Mouse (Mus musculus): Measurements from ENCODE around the gene Cnnm3.
A peak's percentile ranks its signal among the peaks of the same experiment; 100 is the strongest.
"Not testable (repeated sequence)": the region's sequence is repeated elsewhere in the genome, so short reads cannot be mapped to it uniquely, and the experiment has no call there.

Gene Cnnm3

GRCm38 (mm10) chr1:36536783-36537182 is 25.1 kb downstream of the Cnnm3 start, which contains the start of gene Ankrd23:
TSS of gene Ankrd23 (minus strand) at chr1:36536883.
- not testable (repeated sequence) for DNase-seq (ENCODE audit: low spot score)

- no peak for DNase-seq (ENCODE audit: low spot score)
Observed at GRCm38 (mm10) chr1:36538727-36539126, 27.1 kb downstream of the Cnnm3 start.

GRCm38 (mm10) chr1:36539186-36539585 is 27.5 kb downstream of the Cnnm3 start, which contains the start of gene Gm42417:
TSS of gene Gm42417 (minus strand) at chr1:36539429.
- DNase-seq (ENCODE audit: low spot score) = no peak

- no peak for DNase-seq (ENCODE audit: low spot score)
Observed at GRCm38 (mm10) chr1:36540132-36540531, 28.5 kb downstream of the Cnnm3 start.

- DNase-seq (ENCODE audit: low spot score) = no peak
Observed at GRCm38 (mm10) chr1:36540807-36541206, 29.1 kb downstream of the Cnnm3 start.

GRCm38 (mm10) chr1:36541844-36542243 is 30.2 kb downstream of the Cnnm3 start:
- DNase-seq (ENCODE audit: low spot score) = no peak

- no peak for DNase-seq (ENCODE audit: low spot score)
Observed at GRCm38 (mm10) chr1:36542925-36543324, 31.3 kb downstream of the Cnnm3 start.

GRCm38 (mm10) chr1:36545382-36545781 is 33.7 kb downstream of the Cnnm3 start:
- DNase-seq (ENCODE audit: low spot score) = no peak

- no peak for DNase-seq (ENCODE audit: low spot score)
Observed at GRCm38 (mm10) chr1:36545845-36546600, 34.4 kb downstream of the Cnnm3 start.

- DNase-seq (ENCODE audit: low spot score) = peak; percentile 95
Observed at GRCm38 (mm10) chr1:36546888-36547471, 35.3 kb downstream of the Cnnm3 start, which contains the start of gene Ankrd39. TSS of gene Ankrd39 (minus strand) at chr1:36547445.

GRCm38 (mm10) chr1:36547981-36548598 is 36.4 kb downstream of the Cnnm3 start:
- peak; percentile 41 for DNase-seq (ENCODE audit: low spot score)

- DNase-seq (ENCODE audit: low spot score) = no peak
Observed at GRCm38 (mm10) chr1:36548771-36549170, 37.1 kb downstream of the Cnnm3 start.

GRCm38 (mm10) chr1:36549491-36549890 is 37.8 kb downstream of the Cnnm3 start:
- no peak for DNase-seq (ENCODE audit: low spot score)

- no peak for DNase-seq (ENCODE audit: low spot score)
Observed at GRCm38 (mm10) chr1:36550075-36550863, 38.6 kb downstream of the Cnnm3 start.

GRCm38 (mm10) chr1:36551904-36552303 is 40.2 kb downstream of the Cnnm3 start:
- no peak for DNase-seq (ENCODE audit: low spot score)

- DNase-seq (ENCODE audit: low spot score) = no peak
Observed at GRCm38 (mm10) chr1:36552506-36552905, 40.8 kb downstream of the Cnnm3 start.

GRCm38 (mm10) chr1:36554633-36555399 is 43.1 kb downstream of the Cnnm3 start:
- DNase-seq (ENCODE audit: low spot score) = no peak

GRCm38 (mm10) chr1:36555798-36556395 is 44.2 kb downstream of the Cnnm3 start:
- DNase-seq (ENCODE audit: low spot score) = no peak

GRCm38 (mm10) chr1:36556553-36557456 is 45.1 kb downstream of the Cnnm3 start:
- DNase-seq (ENCODE audit: low spot score) = peak; percentile 92

GRCm38 (mm10) chr1:36557457-36558011 is 45.9 kb downstream of the Cnnm3 start:
- peak; percentile 72 for DNase-seq (ENCODE audit: low spot score)

Data from urinary bladder, postnatal 25 days (tissue).